Mouse (Mus musculus) erythroblast, embryonic 14.5 days (primary cell): ENCODE measurements around the gene Pklr. TPM values are rescaled to one million over a fixed set of nuclear protein-coding genes. Genes with fewer than 3 reads are reported as not detected.

ENCODE experiments used
- H3K27me3 ChIP-seq: 2 replicates; pipeline ENCODE4 v1.6.1; 2012; ENCODE audit warnings: inconsistent platforms; ENCODE audit not compliant: control insufficient read depth
- H3K36me3 ChIP-seq: 2 replicates; pipeline ENCODE4 v1.6.1; 2012; ENCODE audit warnings: mild to moderate bottlenecking, inconsistent platforms; ENCODE audit not compliant: control insufficient read depth
- H3K4me1 ChIP-seq: 2 replicates; pipeline ENCODE4 v1.6.1; 2012; ENCODE audit warnings: inconsistent platforms; ENCODE audit not compliant: control insufficient read depth
- H3K4me3 ChIP-seq: replicated peaks from 2 replicates; pipeline ENCODE3; 2012; ENCODE audit warnings: moderate library complexity, mild to moderate bottlenecking, inconsistent platforms
- H3K9me3 ChIP-seq: 2 replicates; pipeline ENCODE4 v1.6.1; 2012; ENCODE audit warnings: low read length, inconsistent platforms, mixed read lengths; ENCODE audit not compliant: control insufficient read depth
- GATA1 ChIP-seq: IDR thresholded peaks from 2 replicates; pipeline ENCODE4 v1.6.1; 2012; ENCODE audit warnings: low read length, inconsistent platforms, mixed read lengths
- TAL1 ChIP-seq: IDR thresholded peaks from 3 replicates; pipeline ENCODE4 v1.6.1; 2012; ENCODE audit warnings: low read length, inconsistent platforms, mixed read lengths
- polyA plus RNA-seq: library from polyadenylated mRNA; stranded (reverse); fragments of >175 nt; gene quantifications from 2 replicates; pipeline ENCODE4 v1.2.3, GENCODE M21; 2012

The Pklr gene
- polyA plus RNA-seq, 1 experiment = 55.5 TPM

GRCm38 (mm10) chr3:89136365-89136764 lies 423 bp downstream of the Pklr start:
- H3K4me3 ChIP-seq = peak overlapping the region; percentile 83
- H3K9me3 ChIP-seq = peaks cover 4% of the 10 kb centered on the region; the same call in 1 of the 2 replicates

GRCm38 (mm10) chr3:89144821-89145220 lies 8.9 kb downstream of the Pklr start:
- Histone ChIP-seq H3K4me1 (peaks cover 91% of the 10 kb centered on the region), H3K27me3 (peaks cover 8% of the 10 kb centered on the region), H3K4me3 (no peak overlapping the region), H3K36me3 (peaks cover 76% of the 10 kb centered on the region), H3K9me3 (peaks cover 8% of the 10 kb centered on the region; the same call in 1 of the 2 replicates)
- TF ChIP-seq GATA1 (no peak), TAL1 (no peak)

More at GRCm38 (mm10) chr3:89136365-89136764, 423 bp downstream of the Pklr start:
- Histone ChIP-seq H3K27me3 (no peaks in the 10 kb centered on the region), H3K36me3 (peaks cover 52% of the 10 kb centered on the region), H3K4me1 (peaks cover 96% of the 10 kb centered on the region)
- TF ChIP-seq TAL1 = no peak
- no peak for TF ChIP-seq GATA1

- H3K36me3 ChIP-seq = peaks cover 68% of the 10 kb centered on the region
- TF ChIP-seq GATA1 (no peak), TAL1 (no peak)
- H3K9me3 ChIP-seq = peaks cover 9% of the 10 kb centered on the region
- no peak overlapping the region for H3K4me3 ChIP-seq
- peaks cover 91% of the 10 kb centered on the region for H3K4me1 ChIP-seq
- H3K27me3 ChIP-seq = peaks cover 15% of the 10 kb centered on the region
Observed at GRCm38 (mm10) chr3:89145566-89145965, 9.6 kb downstream of the Pklr start.

GRCm38 (mm10) chr3:89147101-89147978 lies 11.4 kb downstream of the Pklr start:
- peaks cover 2% of the 10 kb centered on the region for H3K9me3 ChIP-seq
- H3K4me3 ChIP-seq = peak overlapping the region; percentile 63
- TF ChIP-seq TAL1 = no peak
- TF ChIP-seq GATA1 = no peak
- peaks cover 50% of the 10 kb centered on the region for H3K36me3 ChIP-seq
- peaks cover 21% of the 10 kb centered on the region for H3K27me3 ChIP-seq
- H3K4me1 ChIP-seq = peaks cover 89% of the 10 kb centered on the region

GRCm38 (mm10) chr3:89147979-89148311 lies 12.0 kb downstream of the Pklr start:
- H3K36me3 ChIP-seq = peaks cover 44% of the 10 kb centered on the region
- H3K4me3 ChIP-seq = peak overlapping the region; percentile 63
- H3K9me3 ChIP-seq = peaks cover 2% of the 10 kb centered on the region; the same call in 1 of the 2 replicates
- H3K27me3 ChIP-seq = peaks cover 27% of the 10 kb centered on the region
- TF ChIP-seq TAL1 (no peak), GATA1 (no peak)
- peaks cover 89% of the 10 kb centered on the region for H3K4me1 ChIP-seq

- Histone ChIP-seq H3K36me3 (peaks cover 38% of the 10 kb centered on the region), H3K4me1 (peaks cover 83% of the 10 kb centered on the region), H3K9me3 (peaks cover 2% of the 10 kb centered on the region; the same call in 1 of the 2 replicates), H3K4me3 (no peak overlapping the region), H3K27me3 (peaks cover 31% of the 10 kb centered on the region)
- no peak for TF ChIP-seq TAL1
- TF ChIP-seq GATA1 = no peak
Observed at GRCm38 (mm10) chr3:89148567-89148966, 12.6 kb downstream of the Pklr start.

- H3K9me3 ChIP-seq = peaks cover 2% of the 10 kb centered on the region; the same call in 1 of the 2 replicates
- peaks cover 53% of the 10 kb centered on the region for H3K27me3 ChIP-seq
- H3K4me1 ChIP-seq = peaks cover 52% of the 10 kb centered on the region
- peaks cover 1% of the 10 kb centered on the region for H3K36me3 ChIP-seq
- TF ChIP-seq TAL1 = no peak
- no peak for TF ChIP-seq GATA1
- H3K4me3 ChIP-seq = no peak overlapping the region
Observed at GRCm38 (mm10) chr3:89152084-89152835, 16.3 kb downstream of the Pklr start.

- no peaks in the 10 kb centered on the region for H3K9me3 ChIP-seq
- peaks cover 62% of the 10 kb centered on the region for H3K27me3 ChIP-seq
- no peak overlapping the region for H3K4me3 ChIP-seq
- peaks cover 31% of the 10 kb centered on the region for H3K4me1 ChIP-seq
- no peak for TF ChIP-seq GATA1
- TF ChIP-seq TAL1 = no peak
- H3K36me3 ChIP-seq = no peaks in the 10 kb centered on the region
Observed at GRCm38 (mm10) chr3:89156951-89157350, 21.0 kb downstream of the Pklr start.

GRCm38 (mm10) chr3:89158651-89159050 lies 22.7 kb downstream of the Pklr start:
- Histone ChIP-seq H3K36me3 (no peaks in the 10 kb centered on the region), H3K9me3 (no peaks in the 10 kb centered on the region), H3K4me3 (no peak overlapping the region), H3K4me1 (peaks cover 21% of the 10 kb centered on the region), H3K27me3 (peaks cover 50% of the 10 kb centered on the region)
- TF ChIP-seq TAL1 (no peak), GATA1 (no peak)
